Mouse (Mus musculus): ENCODE measurements around the gene Cdk9.

DNA sequence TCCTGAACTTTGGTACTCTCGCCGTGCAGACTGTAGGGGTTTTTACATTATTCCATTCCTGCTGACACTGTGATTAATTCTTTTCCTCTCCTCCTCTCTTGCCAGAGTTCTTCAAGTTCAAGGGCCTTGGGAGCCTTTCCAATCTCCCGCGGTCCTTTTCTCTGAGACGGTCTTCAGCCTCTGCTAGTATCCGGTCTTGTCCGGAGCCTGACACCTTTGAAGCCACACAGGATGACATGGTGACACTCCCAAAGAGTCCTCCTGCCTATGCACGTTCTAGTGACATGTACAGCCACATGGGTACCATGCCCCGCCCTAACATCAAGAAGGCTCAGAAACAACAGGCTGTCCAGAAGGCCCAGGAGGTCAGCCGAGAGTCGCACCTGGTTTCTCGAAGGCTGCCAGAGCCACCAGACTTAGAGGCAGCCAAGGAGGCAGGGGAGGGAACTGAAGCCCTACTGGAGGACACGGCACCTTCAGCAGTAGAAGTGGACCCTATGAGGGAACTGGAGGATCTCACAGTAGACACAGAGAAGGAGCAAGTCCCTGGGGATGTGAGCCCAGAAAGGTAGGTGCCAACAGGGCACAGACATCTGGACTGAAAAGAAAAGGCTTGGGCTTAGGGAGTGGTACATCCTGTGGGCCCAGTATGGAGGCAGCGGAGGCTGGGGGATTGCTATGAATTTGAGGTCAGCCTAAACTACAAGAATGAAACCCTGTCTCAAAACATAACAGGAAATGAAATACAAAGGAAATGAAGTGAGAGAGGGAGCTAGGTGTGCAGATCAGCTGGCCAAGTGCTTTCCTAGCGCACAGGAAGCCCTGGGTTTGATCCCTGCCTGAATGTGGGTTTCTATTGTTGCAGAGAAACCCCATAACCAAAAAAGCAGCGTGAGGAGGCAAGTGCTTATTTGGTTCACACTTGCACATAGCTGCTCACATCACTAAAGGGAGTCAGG, 12.2 kb upstream of the Cdk9 start:
- TF ChIP-seq EP300 (IDR thresholded peaks at IDR 0.05; ENCODE audit: low read depth in 1 of 2, low read length in 2 of 2) (no peak), CTCF (IDR thresholded peaks at IDR 0.05 in 2 of 3, conservative IDR thresholded peaks at IDR 0.05 in 1 of 3; ENCODE audit: control insufficient read depth in 1 of 3, insufficient read depth in 1 of 3, low read depth in 2 of 3, low read length in 3 of 3, poor library complexity in 1 of 3, severe bottlenecking in 1 of 3) (no peak), NRF1 (IDR thresholded peaks at IDR 0.05; ENCODE audit: insufficient read depth, low read depth, low read length, poor library complexity, severe bottlenecking) (no peak), UBTF (IDR thresholded peaks at IDR 0.05; ENCODE audit: borderline replicate concordance, insufficient read depth, low read depth, low read length) (no peak)
